Mouse (Mus musculus): ENCODE results near the gene Hnrnpk.
"Not testable (repeated sequence)": the region's sequence is repeated elsewhere in the genome, so short reads cannot be mapped to it uniquely, and the experiment has no call there.

Hnrnpk gene

GRCm38 (mm10) chr13:58388379-58388778, 14.8 kb downstream of the Hnrnpk start:
- DNase-seq, result no peak

GRCm38 (mm10) chr13:58387948-58388347, 15.2 kb downstream of the Hnrnpk start:
- DNase-seq, result peak; percentile 89

GRCm38 (mm10) chr13:58385547-58385920, 17.6 kb downstream of the Hnrnpk start:
- DNase-seq, result no peak

- DNase-seq, result peak; percentile 77
Observed at GRCm38 (mm10) chr13:58384779-58385546, 18.2 kb downstream of the Hnrnpk start, which contains the start of gene 2210016F16Rik. 2210016F16Rik (minus strand) TSS chr13:58385225.

GRCm38 (mm10) chr13:58384371-58384770, 18.8 kb downstream of the Hnrnpk start:
- no peak for DNase-seq

GRCm38 (mm10) chr13:58373153-58373470, 30.0 kb downstream of the Hnrnpk start:
- DNase-seq, result no peak

- peak; percentile 45 for DNase-seq
Observed at GRCm38 (mm10) chr13:58372278-58373152, 30.6 kb downstream of the Hnrnpk start.

GRCm38 (mm10) chr13:58368835-58369234, 34.3 kb downstream of the Hnrnpk start:
- DNase-seq, result no peak

GRCm38 (mm10) chr13:58367641-58368040, 35.5 kb downstream of the Hnrnpk start:
- no peak for DNase-seq

- no peak for DNase-seq
Observed at GRCm38 (mm10) chr13:58366373-58366772, 36.8 kb downstream of the Hnrnpk start.

GRCm38 (mm10) chr13:58365179-58365578, 38.0 kb downstream of the Hnrnpk start:
- not testable (repeated sequence) for DNase-seq

- DNase-seq, result no peak
Observed at GRCm38 (mm10) chr13:58364353-58365175, 38.6 kb downstream of the Hnrnpk start.

GRCm38 (mm10) chr13:58359304-58359653, 43.9 kb downstream of the Hnrnpk start:
- no peak for DNase-seq

GRCm38 (mm10) chr13:58358629-58359303, 44.4 kb downstream of the Hnrnpk start, which contains the start of gene Kif27:
Kif27 (minus strand) TSS chr13:58359122.
- peak; percentile 90 for DNase-seq

- DNase-seq, result no peak
Observed at GRCm38 (mm10) chr13:58352996-58353395, 50.1 kb downstream of the Hnrnpk start.

GRCm38 (mm10) chr13:58350606-58351005, 52.5 kb downstream of the Hnrnpk start:
- no peak for DNase-seq

- DNase-seq, result no peak
Observed at GRCm38 (mm10) chr13:58344505-58344904, 58.6 kb downstream of the Hnrnpk start.

Measured in lung, postnatal 36 days (tissue).